Mouse (Mus musculus) left cerebral cortex, adult 11 months (tissue): ENCODE results near the gene Renbp.

Source experiments
- DNase-seq: peaks from one replicate; pipeline ENCODE4 v3.0.0; 2022; ENCODE audit warnings: low spot score

Gene Renbp

GRCm38 (mm10) chrX:73930402-73931062, at the start of gene Renbp:
TSS of gene Renbp (minus strand) at chrX:73930850.
- no peak for DNase-seq

GRCm38 (mm10) chrX:73977783-73978182, 47.1 kb upstream of the Renbp start:
- no peak for DNase-seq

GRCm38 (mm10) chrX:73976283-73976682, 45.6 kb upstream of the Renbp start:
- no peak for DNase-seq

- no peak for DNase-seq
Measured at GRCm38 (mm10) chrX:73972774-73973173, 42.1 kb upstream of the Renbp start.

GRCm38 (mm10) chrX:73970781-73971180, 40.1 kb upstream of the Renbp start:
- no peak for DNase-seq

GRCm38 (mm10) chrX:73969729-73970128, 39.1 kb upstream of the Renbp start:
- no peak for DNase-seq

- no peak for DNase-seq
Measured at GRCm38 (mm10) chrX:73969167-73969566, 38.5 kb upstream of the Renbp start.

- peak; percentile 86 for DNase-seq
Measured at GRCm38 (mm10) chrX:73967177-73968075, 36.8 kb upstream of the Renbp start.

GRCm38 (mm10) chrX:73966248-73967176, 35.9 kb upstream of the Renbp start, which contains the start of gene Hcfc1:
TSS of gene Hcfc1 (minus strand) at chrX:73966357.
- DNase-seq = peak; percentile 84

GRCm38 (mm10) chrX:73965307-73965706, 34.7 kb upstream of the Renbp start:
- DNase-seq = peak; percentile 39

GRCm38 (mm10) chrX:73964363-73964762, 33.7 kb upstream of the Renbp start:
- no peak for DNase-seq

- no peak for DNase-seq
Measured at GRCm38 (mm10) chrX:73954988-73955387, 24.3 kb upstream of the Renbp start.

- DNase-seq = no peak
Measured at GRCm38 (mm10) chrX:73952603-73953002, 22.0 kb upstream of the Renbp start.

GRCm38 (mm10) chrX:73949341-73949740, 18.7 kb upstream of the Renbp start:
- no peak for DNase-seq

- peak; percentile 30 for DNase-seq
Measured at GRCm38 (mm10) chrX:73948647-73949046, 18.0 kb upstream of the Renbp start.

- no peak for DNase-seq
Measured at GRCm38 (mm10) chrX:73946896-73947295, 16.2 kb upstream of the Renbp start.

- DNase-seq = no peak
Measured at GRCm38 (mm10) chrX:73942294-73942693, 11.6 kb upstream of the Renbp start.

- DNase-seq = no peak
Measured at GRCm38 (mm10) chrX:73941860-73942259, 11.2 kb upstream of the Renbp start.

GRCm38 (mm10) chrX:73931871-73932270, 1.2 kb upstream of the Renbp start:
- no peak for DNase-seq

- no peak for DNase-seq
Measured at GRCm38 (mm10) chrX:73922550-73922882, 8.1 kb downstream of the Renbp start.

- peak; percentile 83 for DNase-seq
Measured at GRCm38 (mm10) chrX:73921823-73922549, 8.7 kb downstream of the Renbp start, which contains the start of the genes Arhgap4 and Naa10. TSS of gene Arhgap4 (minus strand) at chrX:73921870. TSS of gene Naa10 (minus strand) at chrX:73921944.
